9 mouse cellular contexts compared by ENCODE assay signal in the genomic region with DNA sequence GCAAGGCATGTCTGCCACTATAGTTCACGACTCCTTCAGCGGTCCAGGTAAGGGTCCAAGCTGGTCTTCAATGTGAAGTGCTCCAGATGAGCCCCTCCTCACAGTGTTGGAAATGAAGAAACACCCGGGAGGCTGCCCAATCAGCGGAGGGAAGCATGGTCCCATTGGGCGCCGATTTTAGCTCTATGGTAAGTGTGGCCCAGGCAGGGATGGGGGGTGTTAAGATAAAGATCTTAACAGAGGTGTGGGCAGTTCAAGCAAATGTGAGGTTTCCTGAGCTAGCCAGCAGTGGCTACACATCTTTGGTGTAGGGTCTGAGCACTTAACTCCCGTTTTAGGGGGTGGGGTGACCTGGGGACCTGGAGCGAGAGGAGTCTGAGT. TPM values are rescaled to one million over a fixed set of nuclear protein-coding genes. Genes with fewer than 3 reads are reported as not detected.
A peak's percentile ranks its signal among the peaks of the same experiment; 100 is the strongest.
DNase-seq lines count a peak whose midpoint lies in the region; ATAC-seq and TF ChIP-seq lines count a peak whose summit lies in the region.
"Had no signal": no experiment of that assay in that cellular context is flagged by ENCODE, and none has a peak within 500 bp of the region (broad histone marks: within the 10 kb centered on the region; RNA-seq: fewer than 3 reads in every experiment).

No protein-coding gene starts in this region.

- no peaks in the 10 kb centered on the region for H3K9me3 ChIP-seq in heart, embryonic 12.5 days (replicated peaks)
- no peaks in the 10 kb centered on the region for H3K9me3 ChIP-seq in forebrain, embryonic 12.5 days
- H3K9me3 ChIP-seq in liver, embryonic 12.5 days (replicated peaks) = no peaks in the 10 kb centered on the region

- 0 out of 2 replicates have a peak, but pooled peaks cover 3% of the 10 kb centered on the region for H3K4me1 ChIP-seq in heart, embryonic 12.5 days (replicated peaks)
- peaks cover 16% of the 10 kb centered on the region for H3K4me1 ChIP-seq in forebrain, embryonic 12.5 days
- no peaks in the 10 kb centered on the region for H3K4me1 ChIP-seq in liver, embryonic 12.5 days

- ATAC-seq in heart, embryonic 12.5 days (ENCODE audit: insufficient number of reproducible peaks, low FRiP score) = 0 out of 2 replicates have a peak, but pooled peaks have one; percentile 27
- ATAC-seq in forebrain, embryonic 12.5 days (ENCODE audit: low FRiP score) = peak; percentile 57; the same call in 1 of the 2 replicates
- no peak; the same call in 1 of the 2 replicates for ATAC-seq in liver, embryonic 12.5 days

- peak overlapping the region; percentile 70 for H3K4me3 ChIP-seq in heart, embryonic 12.5 days
- H3K4me3 ChIP-seq in C2C12 (ENCODE audit: insufficient read depth, poor library complexity, severe bottlenecking) = peak overlapping the region; percentile 46
- peak overlapping the region; percentile 75 for H3K4me3 ChIP-seq in forebrain, embryonic 12.5 days (replicated peaks)
- peak overlapping the region; percentile 54 for H3K4me3 ChIP-seq in liver, embryonic 12.5 days

- no peak for DNase-seq in heart, postnatal 14 days
- DNase-seq in retina, embryonic 14.5 days (ENCODE audit: low spot score) = no peak
- DNase-seq in adrenal gland, postnatal 10 days = no peak
- DNase-seq in adrenal gland, adult 2 months = no peak

- H3K27me3 ChIP-seq in heart, embryonic 12.5 days (replicated peaks) = peaks cover 12% of the 10 kb centered on the region; the same call in 1 of the 2 replicates
- H3K27me3 ChIP-seq in C2C12 (ENCODE audit: control insufficient read depth, insufficient read depth, insufficient read length) = no peaks in the 10 kb centered on the region
- H3K27me3 ChIP-seq in forebrain, embryonic 12.5 days = no peaks in the 10 kb centered on the region
- peaks cover 40% of the 10 kb centered on the region for H3K27me3 ChIP-seq in liver, embryonic 12.5 days (replicated peaks)
- H3K27me3 ChIP-seq: CH12.LX had no signal

- peaks cover 16% of the 10 kb centered on the region for H3K79me2 ChIP-seq in C2C12 (ENCODE audit: control insufficient read depth, insufficient read depth)

- intact Hi-C loops in heart, postnatal 14 days (cut with DNase I) = loop anchor here (5.0 kb wide), 1 partner anchor 69 kb away; the partner anchor contains the start of gene Ndufaf4

- peak overlapping the region; percentile 54 for H3ac ChIP-seq in C2C12 (ENCODE audit: control insufficient read depth, insufficient read length, low read depth)

- peak overlapping the region; percentile 89 for H3K9ac ChIP-seq in heart, embryonic 12.5 days
- H3K9ac ChIP-seq in forebrain, embryonic 12.5 days = peak overlapping the region; percentile 90
- peak overlapping the region; percentile 50; the same call in 1 of the 2 replicates for H3K9ac ChIP-seq in liver, embryonic 12.5 days

- H3K27ac ChIP-seq in heart, embryonic 12.5 days (ENCODE audit: poor library complexity, severe bottlenecking) = no peak overlapping the region
- peak overlapping the region; percentile 95; the same call in 1 of the 2 replicates for H3K27ac ChIP-seq in forebrain, embryonic 12.5 days
- no peak overlapping the region for H3K27ac ChIP-seq in liver, embryonic 12.5 days

- peak overlapping the region; percentile 80 for H3K4me2 ChIP-seq in heart, embryonic 12.5 days
- peak overlapping the region; percentile 61 for H3K4me2 ChIP-seq in forebrain, embryonic 12.5 days
- peak overlapping the region; percentile 72 for H3K4me2 ChIP-seq in liver, embryonic 12.5 days

- no peaks in the 10 kb centered on the region for H3K36me3 ChIP-seq in heart, embryonic 12.5 days
- H3K36me3 ChIP-seq in C2C12 (ENCODE audit: control insufficient read depth, insufficient read depth) = no peaks in the 10 kb centered on the region
- no peaks in the 10 kb centered on the region for H3K36me3 ChIP-seq in forebrain, embryonic 12.5 days (replicated peaks)
- H3K36me3 ChIP-seq in liver, embryonic 12.5 days = no peaks in the 10 kb centered on the region

- no peak for TF ChIP-seq CTCF in C2C12 (IDR thresholded peaks at IDR 0.05; ENCODE audit: control insufficient read depth, insufficient read depth, insufficient read length)

- 6% methylated on average over 8 of the region's 8 CpGs for WGBS in heart, embryonic 12.5 days
- WGBS in forebrain, embryonic 12.5 days = 7% methylated on average over 8 of the region's 8 CpGs
- WGBS in liver, embryonic 12.5 days (ENCODE audit: insufficient replicate concordance) = 7% methylated on average over 8 of the region's 8 CpGs

- no peaks in the 10 kb centered on the region for H3K79me3 ChIP-seq in C2C12 (ENCODE audit: low read depth)

TF ChIP-seq in C2C12, 6 proteins besides CTCF, POLR2A, EP300 and RAD21:
- TF ChIP-seq FOSL1 (IDR thresholded peaks at IDR 0.05; ENCODE audit: insufficient read depth, low read length, poor library complexity, severe bottlenecking) = no peak

RNA-seq across cellular contexts. Expression of gene Gpr63, which starts 0.3 kb away (rescaled TPM):
- polyA plus RNA-seq in heart, embryonic 12.5 days (2016; fragmentation: Nextera tagmentation; extraction: Ambion mirVana) = 0.82 and 0.83 TPM in 2 replicates
- total RNA-seq in heart, postnatal 14 days (2021) = 1 to 10 TPM; 1.8 to 2.2 TPM
- polyA plus RNA-seq in C2C12 (2012; fragmentation: generic; extraction: Trizol) = 1.7 TPM
- polyA plus RNA-seq in forebrain, embryonic 12.5 days (2016; fragmentation: Nextera tagmentation; extraction: Ambion mirVana) = 2.3 and 2.6 TPM in 2 replicates
- polyA plus RNA-seq in liver, embryonic 12.5 days (2016; fragmentation: Nextera tagmentation; extraction: Ambion mirVana) = 0.07 and 0.21 TPM in 2 replicates
- total RNA-seq in adrenal gland, postnatal 10 days (2021) = 1 to 10 TPM; 3.5 to 4.3 TPM
- 1 to 10 TPM; 3.8 to 5.4 TPM for total RNA-seq in adrenal gland, adult 2 months (2021)
- polyA plus RNA-seq in adrenal gland, adult 2 months (2012; rRNA removed) = 4.5 and 5.9 TPM in 2 replicates
- total RNA-seq: CH12.LX had no signal
